Mouse (Mus musculus): ENCODE data around the gene Pkig.

GRCm38 (mm10) chr2:163663930-163664329 lies 5.7 kb downstream of the Pkig start:
- TF ChIP-seq CTCF (IDR thresholded peaks at IDR 0.05; ENCODE audit: borderline replicate concordance, control insufficient read depth, extremely low read depth, insufficient read depth, low read length, poor library complexity) = no peak
- TF ChIP-seq POLR2A (IDR thresholded peaks at IDR 0.05; ENCODE audit: control insufficient read depth, extremely low read depth, insufficient read depth, low read length, poor library complexity) = no peak

Data from thymus, adult 2 months (tissue).